Mouse (Mus musculus) cerebellum, adult 2 months (tissue): ENCODE data around the gene Abca1.

Experiments used
- CTCF ChIP-seq: fragments of 200-500 bp; IDR thresholded peaks from 2 replicates; pipeline ENCODE4 v1.5.1; 2011; ENCODE audit warnings: low read depth, mild to moderate bottlenecking, control low read depth, low read length, moderate library complexity, borderline replicate concordance; ENCODE audit not compliant: insufficient read depth
- POLR2A ChIP-seq: fragments of 200-500 bp; IDR thresholded peaks from 2 replicates; pipeline ENCODE4 v1.6.1; 2011; ENCODE audit warnings: low read length, control low read depth, borderline replicate concordance; ENCODE audit not compliant: insufficient read depth

DNA sequence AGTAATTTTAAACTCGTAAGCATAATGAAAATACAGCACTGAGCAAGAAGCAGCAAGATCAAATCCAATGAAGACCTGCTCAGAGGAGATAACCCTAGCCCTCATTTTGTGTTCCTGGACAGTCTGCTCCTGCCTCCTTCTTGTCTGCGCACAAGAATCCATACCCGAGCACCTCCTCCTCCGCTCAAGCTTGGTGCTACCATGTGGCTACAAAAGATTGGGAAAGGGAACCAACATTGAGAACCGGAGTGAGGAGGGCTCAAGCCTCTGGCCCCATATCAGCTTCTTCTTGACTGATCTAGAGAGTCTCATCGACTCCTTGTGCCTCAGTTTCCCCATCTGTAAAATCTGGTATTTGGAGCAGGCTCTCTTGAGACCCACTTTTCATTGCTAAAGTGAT, 19.0 kb downstream of the Abca1 start:
- TF ChIP-seq POLR2A (no peak), CTCF (no peak)
